Mouse (Mus musculus) forebrain, embryonic 10.5 days (tissue): ENCODE data around the gene Nfil3. TPM values are rescaled to one million over a fixed set of nuclear protein-coding genes. Genes with fewer than 3 reads are reported as not detected.
A peak's percentile ranks its signal among the peaks of the same experiment; 100 is the strongest.

Source experiments
- DNase-seq: peaks from one replicate; pipeline ENCODE4 v3.0.0-alpha.2; 2017; ENCODE audit warnings: low spot score; ENCODE audit errors: extremely low spot score
- H3K27ac ChIP-seq: fragments of 300-500 bp; sonication (generic); 2 replicates; pipeline ENCODE4 v1.5.1; 2016; ENCODE audit warnings: mild to moderate bottlenecking
- H3K27me3 ChIP-seq: fragments of 300-500 bp; sonication (generic); 2 replicates; pipeline ENCODE4 v1.6.1; 2016; ENCODE audit warnings: mild to moderate bottlenecking; ENCODE audit not compliant: poor library complexity, severe bottlenecking
- H3K36me3 ChIP-seq: fragments of 300-500 bp; sonication (generic); replicated peaks from 2 replicates; pipeline ENCODE4 v1.6.1; 2016; ENCODE audit warnings: mild to moderate bottlenecking, moderate library complexity
- H3K4me1 ChIP-seq: fragments of 300-500 bp; sonication (generic); 2 replicates; pipeline ENCODE4 v1.6.1; 2016
- H3K4me3 ChIP-seq: fragments of 300-500 bp; sonication (generic); 2 replicates; pipeline ENCODE4 v1.5.1; 2016; ENCODE audit warnings: mild to moderate bottlenecking, moderate library complexity
- H3K9me3 ChIP-seq: fragments of 300-500 bp; sonication (generic); 2 replicates; pipeline ENCODE4 v1.6.1; 2016; ENCODE audit warnings: mild to moderate bottlenecking, moderate library complexity
- WGBS: fragments of 180-500 bp; shearing (Covaris S2); methylation state at CpG from one replicate; pipeline ENCODE4 v1.1.7; 2016; 5-methylcytosine and 5-hydroxymethylcytosine counted together
- polyA plus RNA-seq: library from polyadenylated mRNA; unstranded; fragments of >200 nt; fragmentation: Nextera tagmentation; extraction: Ambion mirVana; gene quantifications from 2 replicates; pipeline ENCODE4 v1.2.1, GENCODE M21; 2016

Gene Nfil3
- polyA plus RNA-seq, 1 experiment from 2014 or later = 13.4 TPM

DNA sequence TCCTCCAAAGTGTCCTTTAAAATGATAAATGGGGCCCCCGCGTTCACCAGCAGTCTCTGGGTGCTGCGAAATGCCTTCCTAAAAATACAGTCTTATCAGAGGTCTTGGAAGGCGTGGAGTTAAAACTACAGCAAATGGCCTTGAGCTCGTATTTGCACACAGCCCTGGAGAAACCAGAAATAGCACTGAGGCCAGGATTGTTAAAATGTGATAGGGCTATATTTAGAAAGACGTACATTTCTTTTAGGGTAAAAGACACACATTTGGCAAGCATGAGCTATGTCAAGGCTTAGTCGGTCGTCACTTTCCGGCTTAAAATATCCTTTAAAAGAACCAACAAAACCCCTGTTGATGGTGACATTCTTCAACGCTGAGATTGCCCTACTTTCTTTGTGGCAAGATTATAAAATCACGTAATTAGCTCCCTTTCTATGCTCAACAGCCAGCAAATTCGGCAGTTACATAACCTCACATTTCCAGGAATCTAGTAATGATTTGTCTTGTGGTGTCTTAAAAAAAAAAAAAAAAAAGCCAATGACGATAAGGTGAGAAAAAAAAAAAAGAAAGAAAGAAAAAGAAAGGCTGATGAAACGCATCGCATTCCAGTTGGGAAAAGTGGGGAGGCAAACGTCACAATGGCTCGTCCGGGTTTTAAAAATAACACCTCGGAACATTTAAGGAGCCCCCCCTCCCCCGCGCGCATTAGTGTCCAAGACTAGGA lies 1.4 kb downstream of the Nfil3 start:
- H3K27me3 ChIP-seq = peaks cover 60% of the 10 kb centered on the region
- H3K4me1 ChIP-seq = peaks cover 70% of the 10 kb centered on the region
- under 1% methylated on average over 22 of the region's 22 CpGs for WGBS
- H3K9me3 ChIP-seq = no peaks in the 10 kb centered on the region
- DNase-seq = peak; percentile 17
- no peaks in the 10 kb centered on the region for H3K36me3 ChIP-seq
- peak overlapping the region; percentile 85 for H3K4me3 ChIP-seq
- peak overlapping the region; percentile 92; the same call in 1 of the 2 replicates for H3K27ac ChIP-seq

DNA sequence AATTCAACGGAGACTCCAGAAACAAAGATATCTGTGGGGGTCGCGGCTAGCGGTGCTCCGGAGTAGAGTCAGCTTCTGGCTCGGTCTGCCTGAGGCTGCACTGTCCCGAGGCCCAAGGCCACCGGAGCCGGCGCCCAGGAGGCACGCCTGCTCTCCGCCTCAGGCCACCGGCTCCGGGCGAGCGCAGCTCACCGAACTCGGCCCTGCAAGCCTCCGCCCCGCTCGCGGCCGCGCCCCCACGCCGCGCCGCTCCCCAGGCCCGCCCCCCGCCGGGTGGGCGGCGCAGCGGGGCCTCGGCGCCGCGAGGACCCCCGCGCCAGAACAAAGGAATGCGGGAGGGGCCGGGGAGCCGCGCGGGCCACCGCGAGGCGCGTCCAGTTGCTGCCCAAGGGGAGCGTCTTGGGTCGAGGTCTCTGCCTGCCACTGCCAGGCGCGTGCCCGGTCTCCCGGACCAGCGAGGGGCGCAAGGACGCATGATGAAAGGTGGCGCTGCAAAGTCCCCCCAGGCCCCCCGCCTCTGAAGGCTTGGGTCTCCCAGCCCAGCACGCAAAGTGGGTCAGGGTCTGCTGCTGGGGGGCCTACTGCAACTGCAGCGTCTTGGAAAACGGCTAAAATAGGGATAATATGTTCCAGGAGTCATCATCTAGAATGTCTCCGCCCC lies 2.4 kb downstream of the Nfil3 start:
- H3K27me3 ChIP-seq = peaks cover 67% of the 10 kb centered on the region
- DNase-seq = peak; percentile 50
- H3K27ac ChIP-seq = peak overlapping the region; percentile 85
- no peaks in the 10 kb centered on the region for H3K9me3 ChIP-seq
- peaks cover 70% of the 10 kb centered on the region for H3K4me1 ChIP-seq
- H3K4me3 ChIP-seq = peak overlapping the region; percentile 85
- no peaks in the 10 kb centered on the region for H3K36me3 ChIP-seq
- WGBS = under 1% methylated on average over 64 of the region's 64 CpGs

DNA sequence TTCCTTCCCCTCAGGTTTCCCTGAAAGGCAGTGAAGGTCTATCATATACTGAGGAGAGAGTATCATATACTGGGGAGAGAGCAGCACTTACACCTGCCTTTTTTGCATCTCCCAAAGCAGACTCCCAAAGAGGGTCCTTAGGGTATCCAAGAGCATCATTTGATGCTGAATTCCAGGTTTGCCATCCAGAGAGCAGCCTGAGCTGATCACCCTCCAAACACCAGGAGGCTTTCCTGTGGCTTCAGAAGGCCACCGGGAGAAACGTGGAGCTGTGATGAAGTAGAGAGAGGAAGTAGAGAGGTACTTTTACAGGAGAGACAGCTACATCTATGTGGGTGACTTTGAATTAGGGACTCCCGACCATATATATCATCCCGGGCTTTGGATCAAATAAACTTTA lies 3.1 kb downstream of the Nfil3 start:
- Histone ChIP-seq H3K27me3 (peaks cover 73% of the 10 kb centered on the region), H3K4me1 (peaks cover 70% of the 10 kb centered on the region), H3K27ac (no peak overlapping the region), H3K9me3 (no peaks in the 10 kb centered on the region), H3K4me3 (peak overlapping the region; percentile 85), H3K36me3 (no peaks in the 10 kb centered on the region)
- WGBS = 19% methylated on average over 4 of the region's 4 CpGs
- no peak for DNase-seq

DNA sequence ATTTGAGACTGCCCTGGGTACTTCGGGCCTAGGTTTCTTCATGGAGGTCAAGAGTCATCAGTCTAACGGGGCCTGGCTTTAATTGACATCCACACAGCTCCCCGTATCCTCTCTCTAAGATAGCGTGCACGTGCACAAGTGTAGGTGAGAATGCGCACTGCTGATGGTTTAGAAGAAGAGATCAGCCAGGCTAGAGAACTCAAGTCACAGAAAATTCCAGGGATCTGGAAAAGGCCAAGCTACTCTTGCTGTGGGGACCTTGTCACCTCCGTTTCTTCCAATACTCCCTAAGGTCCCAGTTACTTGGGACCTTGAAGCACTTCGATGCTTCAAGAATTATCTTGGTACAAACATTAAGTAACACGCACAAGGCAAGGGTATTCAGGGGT lies 3.7 kb downstream of the Nfil3 start:
- 61% methylated on average over 9 of the region's 9 CpGs for WGBS
- Histone ChIP-seq H3K27ac (no peak overlapping the region), H3K4me3 (no peak overlapping the region), H3K27me3 (peaks cover 71% of the 10 kb centered on the region), H3K4me1 (peaks cover 69% of the 10 kb centered on the region), H3K9me3 (no peaks in the 10 kb centered on the region), H3K36me3 (no peaks in the 10 kb centered on the region)
- DNase-seq = no peak

DNA sequence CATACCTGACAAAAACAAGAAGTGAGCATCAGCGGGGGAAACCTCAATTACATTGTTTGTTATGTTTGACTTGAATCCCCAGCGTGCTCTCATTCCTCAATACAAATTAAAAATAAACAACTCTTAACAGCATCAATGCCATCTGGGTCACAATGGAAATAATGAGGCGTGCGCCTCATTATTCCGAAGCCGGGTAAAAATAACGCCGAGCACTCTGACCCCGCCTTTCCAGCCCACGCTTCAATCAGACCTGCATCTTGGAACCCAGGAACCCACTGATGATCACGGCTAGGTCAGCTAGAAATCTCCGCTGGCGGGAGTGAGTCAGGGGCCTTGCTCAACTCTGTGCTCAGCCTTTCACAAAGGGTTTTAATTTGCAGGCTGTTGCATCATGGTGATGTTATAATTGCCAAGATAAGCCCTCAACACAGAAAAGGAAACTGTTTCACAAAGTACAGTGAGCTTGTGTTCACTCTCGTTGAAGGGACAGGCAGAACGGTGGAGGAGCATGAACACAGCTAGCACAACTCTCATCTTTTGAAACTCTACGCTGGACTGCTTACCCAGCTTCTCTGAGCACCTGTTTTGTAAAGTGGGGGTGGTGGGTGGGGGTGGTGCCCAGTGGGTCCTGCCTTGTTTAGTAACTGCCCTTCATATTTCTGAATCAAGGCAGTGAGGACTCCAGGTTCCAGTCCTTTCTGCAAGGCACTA lies 4.2 kb downstream of the Nfil3 start:
- Histone ChIP-seq H3K36me3 (no peaks in the 10 kb centered on the region), H3K9me3 (no peaks in the 10 kb centered on the region), H3K4me3 (peak overlapping the region; percentile 31), H3K4me1 (peaks cover 64% of the 10 kb centered on the region), H3K27me3 (peaks cover 66% of the 10 kb centered on the region), H3K27ac (no peak overlapping the region)
- 16% methylated on average over 16 of the region's 16 CpGs for WGBS
- peak; percentile 43 for DNase-seq

DNA sequence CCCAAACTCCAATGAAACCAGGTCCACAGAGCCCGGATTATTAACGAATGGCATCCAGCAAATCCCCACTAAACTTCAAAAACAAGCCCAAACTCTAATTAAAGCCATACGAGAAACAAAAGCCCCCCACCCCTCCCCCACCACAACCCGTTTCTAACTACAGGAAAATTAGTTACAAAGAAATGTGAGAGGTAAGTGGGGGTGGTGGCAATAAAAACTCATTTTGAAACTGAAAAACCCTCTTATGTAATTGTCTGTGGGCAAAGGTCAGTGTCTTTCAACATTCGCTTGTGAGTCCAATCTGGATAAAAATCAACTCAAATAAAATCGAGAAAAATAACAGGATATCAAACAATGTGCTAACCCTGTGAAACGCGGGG lies 4.8 kb downstream of the Nfil3 start:
- Histone ChIP-seq H3K36me3 (no peaks in the 10 kb centered on the region), H3K27ac (no peak overlapping the region), H3K9me3 (no peaks in the 10 kb centered on the region), H3K27me3 (peaks cover 61% of the 10 kb centered on the region), H3K4me1 (peaks cover 58% of the 10 kb centered on the region), H3K4me3 (peak overlapping the region; percentile 31)
- 14% methylated on average over 8 of the region's 8 CpGs for WGBS
- DNase-seq = peak; percentile 25

DNA sequence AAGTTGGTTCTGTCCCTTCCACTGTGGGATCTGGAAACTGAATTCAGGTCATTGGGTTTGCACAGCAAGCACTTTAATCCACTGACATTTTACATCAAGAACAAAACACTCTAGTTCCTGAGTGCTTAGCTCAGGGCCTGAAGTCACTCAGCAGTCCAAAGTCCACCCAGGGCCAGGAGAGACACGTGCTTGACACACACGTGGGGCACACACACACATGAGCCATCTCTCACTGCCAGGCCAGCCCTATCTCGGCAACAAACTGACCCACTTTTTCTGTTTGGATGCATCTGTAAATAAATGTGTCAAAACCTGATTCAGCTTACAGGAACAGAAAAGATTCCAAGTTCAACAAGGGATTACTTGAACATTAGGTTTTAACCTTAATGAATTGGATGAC lies 6.2 kb downstream of the Nfil3 start:
- WGBS = 78% methylated on average over 3 of the region's 3 CpGs
- Histone ChIP-seq H3K27me3 (peaks cover 61% of the 10 kb centered on the region), H3K36me3 (no peaks in the 10 kb centered on the region), H3K4me3 (no peak overlapping the region), H3K27ac (no peak overlapping the region), H3K4me1 (peaks cover 50% of the 10 kb centered on the region), H3K9me3 (no peaks in the 10 kb centered on the region)
- no peak for DNase-seq

DNA sequence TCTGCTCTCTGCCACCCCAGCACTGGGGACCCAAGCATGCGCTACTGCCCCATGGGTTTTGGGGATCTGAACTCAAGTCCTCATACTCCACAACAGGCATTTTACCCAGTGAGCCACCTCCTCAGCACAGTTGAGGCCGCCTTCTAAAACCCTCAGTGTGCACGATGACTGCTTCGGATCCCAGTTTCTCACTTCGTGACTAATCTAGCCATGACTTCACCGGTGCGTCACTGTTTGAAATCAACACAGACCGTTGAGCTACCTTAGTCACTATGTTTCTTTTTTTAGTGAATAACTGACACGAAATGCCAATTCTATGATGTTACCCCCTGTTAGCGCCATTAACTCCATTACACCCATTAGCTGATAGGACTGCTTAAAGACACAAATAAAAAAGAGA lies 7.4 kb downstream of the Nfil3 start:
- 97% methylated on average over 10 of the region's 10 CpGs for WGBS
- Histone ChIP-seq H3K36me3 (peaks cover 4% of the 10 kb centered on the region), H3K4me1 (peaks cover 38% of the 10 kb centered on the region), H3K27me3 (peaks cover 49% of the 10 kb centered on the region), H3K27ac (no peak overlapping the region), H3K9me3 (no peaks in the 10 kb centered on the region), H3K4me3 (no peak overlapping the region)
- no peak for DNase-seq

DNA sequence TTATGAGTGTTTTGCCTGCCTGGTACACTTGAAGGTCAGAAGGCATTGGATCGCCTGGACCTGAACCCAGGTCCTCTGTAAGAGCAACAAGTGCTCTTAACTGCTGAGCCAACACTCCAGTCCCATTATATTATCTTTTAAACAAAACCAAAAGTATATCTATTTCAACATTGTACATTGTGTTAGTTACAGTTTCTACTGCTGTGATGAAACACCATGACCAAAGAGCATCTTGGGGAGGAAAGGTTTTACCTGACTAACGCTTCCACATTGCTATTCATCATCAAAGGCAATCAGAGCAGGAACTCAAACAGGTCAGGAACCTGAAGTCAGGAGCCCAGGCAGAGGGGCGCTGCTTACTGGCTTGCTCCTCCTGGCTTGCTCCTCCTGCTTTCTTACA lies 8.2 kb downstream of the Nfil3 start:
- 92% methylated on average over 3 of the region's 3 CpGs for WGBS
- no peak for DNase-seq
- Histone ChIP-seq H3K36me3 (peaks cover 12% of the 10 kb centered on the region), H3K9me3 (no peaks in the 10 kb centered on the region), H3K4me1 (peaks cover 31% of the 10 kb centered on the region), H3K4me3 (no peak overlapping the region), H3K27ac (no peak overlapping the region), H3K27me3 (peaks cover 41% of the 10 kb centered on the region)

DNA sequence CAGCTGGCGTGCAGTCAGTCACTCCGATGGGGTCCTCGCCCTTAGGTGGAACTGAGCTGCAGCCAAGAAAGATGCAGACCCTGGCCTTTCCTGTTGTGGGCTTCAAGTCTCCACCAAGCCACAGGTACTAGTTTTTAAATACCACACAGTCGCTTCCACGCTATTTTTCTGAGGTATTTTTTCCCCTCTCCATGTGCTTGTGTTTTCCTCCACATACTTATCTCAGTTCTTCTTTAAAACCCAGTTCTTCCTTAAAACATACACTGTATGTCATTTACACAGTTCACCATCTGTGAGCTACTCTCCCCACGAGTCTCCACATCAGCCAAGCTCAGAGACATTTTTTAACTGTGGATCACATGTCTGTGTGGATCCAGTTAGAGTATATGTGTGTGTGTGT lies 10.0 kb downstream of the Nfil3 start:
- WGBS = 93% methylated on average over 6 of the region's 6 CpGs
- H3K4me3 ChIP-seq = no peak overlapping the region

DNA sequence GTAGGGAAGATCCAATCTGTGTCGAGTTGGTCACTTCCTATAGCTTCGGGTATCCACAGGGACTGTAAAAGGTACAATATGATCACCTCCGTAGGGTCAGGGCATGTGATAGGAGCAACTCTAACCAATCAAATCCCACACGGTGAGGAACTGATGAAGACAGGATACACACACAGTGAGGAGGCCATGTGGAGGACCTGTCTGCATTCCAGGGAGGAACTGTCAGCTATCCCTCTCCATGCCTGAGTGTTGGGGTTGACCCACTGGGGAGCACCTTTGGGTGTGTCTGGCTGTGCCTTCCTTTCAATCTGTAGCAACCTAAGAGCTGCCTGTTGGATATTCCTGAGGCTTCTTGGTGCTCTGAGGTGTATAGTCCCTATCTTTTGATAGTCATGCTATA lies 18.0 kb downstream of the Nfil3 start:
- Histone ChIP-seq H3K36me3 (peaks cover 32% of the 10 kb centered on the region), H3K4me3 (no peak overlapping the region), H3K27ac (no peak overlapping the region), H3K9me3 (no peaks in the 10 kb centered on the region), H3K27me3 (no peaks in the 10 kb centered on the region), H3K4me1 (no peaks in the 10 kb centered on the region)
- WGBS = 91% methylated on average over 4 of the region's 4 CpGs
- DNase-seq = no peak

More for the DNA sequence above, 10.0 kb downstream of the Nfil3 start:
- Histone ChIP-seq H3K27ac (no peak overlapping the region), H3K9me3 (no peaks in the 10 kb centered on the region), H3K4me1 (peaks cover 14% of the 10 kb centered on the region), H3K36me3 (peaks cover 28% of the 10 kb centered on the region), H3K27me3 (peaks cover 31% of the 10 kb centered on the region)
- no peak for DNase-seq

DNA sequence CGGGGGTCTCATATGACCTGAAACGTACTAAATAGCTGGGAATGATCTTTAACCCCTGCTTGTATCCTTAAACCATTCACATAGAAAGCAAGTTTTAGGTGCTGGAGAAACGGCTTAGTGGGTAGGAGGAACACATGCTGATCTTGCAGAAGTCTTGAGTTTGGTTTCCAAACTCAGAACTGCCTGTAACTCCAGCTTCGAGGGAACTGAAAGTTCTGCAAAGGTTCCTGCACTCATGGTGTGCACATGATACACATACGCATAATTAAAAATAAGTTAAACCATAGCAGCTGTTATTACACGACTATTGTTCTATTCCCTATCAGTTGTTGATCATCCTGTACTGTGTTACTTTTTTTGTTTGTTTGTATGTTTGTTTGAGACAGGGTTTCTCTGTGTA lies 18.5 kb downstream of the Nfil3 start:
- H3K27me3 ChIP-seq = no peaks in the 10 kb centered on the region
- DNase-seq = no peak
- H3K4me1 ChIP-seq = no peaks in the 10 kb centered on the region
- no peak overlapping the region for H3K27ac ChIP-seq
- 85% methylated on average over 6 of the region's 6 CpGs for WGBS
- no peak overlapping the region for H3K4me3 ChIP-seq
- peaks cover 27% of the 10 kb centered on the region for H3K36me3 ChIP-seq
- no peaks in the 10 kb centered on the region for H3K9me3 ChIP-seq
